In the genomic region with DNA sequence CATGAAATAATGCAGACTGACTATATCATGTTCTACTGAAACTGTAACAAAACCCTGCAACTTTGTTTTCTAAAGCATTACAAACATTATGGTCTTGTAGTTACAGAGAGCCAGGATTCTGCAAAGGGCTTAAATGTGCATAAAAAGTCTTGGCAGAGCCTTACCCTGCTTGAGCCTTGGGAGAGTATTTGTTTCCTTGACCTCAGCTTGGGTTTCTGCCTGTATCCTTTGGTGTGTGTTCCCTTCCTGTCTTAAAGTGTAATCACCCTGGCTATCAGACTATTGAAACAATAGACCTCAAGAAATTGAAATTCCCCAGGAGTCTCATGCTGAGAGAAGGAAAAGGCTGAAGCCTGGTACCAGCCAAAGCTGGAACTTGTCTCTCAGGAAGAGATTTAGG, we compare ENCODE assay signal across 18 mouse cellular contexts.
"Had no signal": no experiment of that assay in that cellular context is flagged by ENCODE, and none has a peak within 500 bp of the region (broad histone marks: within the 10 kb centered on the region; RNA-seq: fewer than 3 reads in every experiment).

No protein-coding gene starts in this region.

- DNase-seq: kidney, adult 11 months; kidney, adult 9 months; kidney, postnatal 25 days; liver; lung, adult 18-20 months; lung, postnatal 14 days; lung, postnatal 4 days; midbrain, embryonic 14.5 days; retina, postnatal 1 day; right cerebral cortex, postnatal 25 days; spleen, adult 18-20 months; thymus, postnatal 25 days had no signal

- H3K27ac ChIP-seq: intestine, embryonic 15.5 days; limb, embryonic 10.5 days; limb, embryonic 13.5 days; liver, embryonic 12.5 days; liver, embryonic 15.5 days; lung, embryonic 15.5 days had no signal

- H3K4me3 ChIP-seq: intestine, embryonic 15.5 days; limb, embryonic 10.5 days; limb, embryonic 13.5 days; liver, embryonic 12.5 days; liver, embryonic 15.5 days; lung, embryonic 15.5 days had no signal

- ATAC-seq: intestine, embryonic 15.5 days; liver, embryonic 12.5 days had no signal
